Mouse (Mus musculus) kidney, embryonic 16.5 days (tissue): ENCODE data around the gene Fabp3. TPM values are rescaled to one million over a fixed set of nuclear protein-coding genes. Genes with fewer than 3 reads are reported as not detected.

ENCODE experiments used
- ATAC-seq: fragments of 200-750 bp; cut with Nextera tagmentation; 2 replicates; pipeline ENCODE4 v1.8.0; 2017; ENCODE audit warnings: moderate TSS enrichment; ENCODE audit not compliant: low FRiP score, low TSS enrichment
- H3K27ac ChIP-seq: fragments of 300-500 bp; sonication (generic); 2 replicates; pipeline ENCODE4 v1.5.1; 2014; ENCODE audit warnings: low read length
- H3K27me3 ChIP-seq: fragments of 300-500 bp; sonication (generic); 2 replicates; pipeline ENCODE4 v1.6.1; 2014; ENCODE audit warnings: low read length, control low read depth, mixed read lengths; ENCODE audit not compliant: insufficient read depth
- H3K36me3 ChIP-seq: fragments of 300-500 bp; sonication (generic); 2 replicates; pipeline ENCODE4 v1.6.1; 2014; ENCODE audit warnings: low read length, control low read depth, mixed read lengths; ENCODE audit not compliant: insufficient read depth
- H3K4me1 ChIP-seq: fragments of 300-500 bp; sonication (generic); 2 replicates; pipeline ENCODE4 v1.6.1; 2014; ENCODE audit warnings: low read length, control low read depth, mixed read lengths; ENCODE audit not compliant: insufficient read depth
- H3K4me2 ChIP-seq: fragments of 300-500 bp; sonication (generic); replicated peaks from 2 replicates; pipeline ENCODE4 v1.6.1; 2014; ENCODE audit warnings: low read depth, low read length
- H3K4me3 ChIP-seq: fragments of 300-500 bp; sonication (generic); 2 replicates; pipeline ENCODE4 v1.5.1; 2014; ENCODE audit warnings: mild to moderate bottlenecking, low read length
- H3K9ac ChIP-seq: fragments of 300-500 bp; sonication (generic); replicated peaks from 2 replicates; pipeline ENCODE4 v1.6.1; 2014; ENCODE audit warnings: low read length
- H3K9me3 ChIP-seq: fragments of 300-500 bp; sonication (generic); 2 replicates; pipeline ENCODE4 v1.6.1; 2016; ENCODE audit warnings: low read length, control low read depth
- WGBS: fragments of 180-500 bp; shearing (Covaris S2); extraction: QIAGEN DNeasy Blood & Tissue Kit; methylation state at CpG from one replicate; pipeline ENCODE4 v1.1.7; 2014; 5-methylcytosine and 5-hydroxymethylcytosine counted together
- polyA plus RNA-seq: library from polyadenylated mRNA; unstranded; fragments of >200 nt; fragmentation: Nextera tagmentation; extraction: Ambion mirVana; gene quantifications from 2 replicates; pipeline ENCODE4 v1.2.1, GENCODE M21; 2015

Gene Fabp3
- polyA plus RNA-seq, 1 experiment from 2014 or later = 161 TPM

- Histone ChIP-seq H3K9me3 (no peaks in the 10 kb centered on the region), H3K9ac (no peak overlapping the region), H3K4me2 (no peak overlapping the region), H3K4me1 (peaks cover 12% of the 10 kb centered on the region; the same call in 1 of the 2 replicates), H3K27ac (no peak overlapping the region), H3K36me3 (peaks cover 14% of the 10 kb centered on the region), H3K27me3 (no peaks in the 10 kb centered on the region), H3K4me3 (no peak overlapping the region)
- 86% methylated on average over 7 of the region's 7 CpGs for WGBS
- no peak for ATAC-seq
Measured at GRCm38 (mm10) chr4:130319564-130319963, 11.2 kb downstream of the Fabp3 start.

GRCm38 (mm10) chr4:130321640-130322039 lies 13.2 kb downstream of the Fabp3 start:
- Histone ChIP-seq H3K27me3 (no peaks in the 10 kb centered on the region), H3K27ac (no peak overlapping the region), H3K36me3 (peaks cover 30% of the 10 kb centered on the region), H3K4me1 (no peaks in the 10 kb centered on the region), H3K4me2 (no peak overlapping the region), H3K9me3 (no peaks in the 10 kb centered on the region), H3K4me3 (no peak overlapping the region), H3K9ac (no peak overlapping the region)
- 87% methylated on average over 7 of the region's 7 CpGs for WGBS
- no peak for ATAC-seq

GRCm38 (mm10) chr4:130322567-130322966 lies 14.2 kb downstream of the Fabp3 start:
- no peak for ATAC-seq
- Histone ChIP-seq H3K36me3 (peaks cover 30% of the 10 kb centered on the region), H3K27me3 (no peaks in the 10 kb centered on the region), H3K27ac (no peak overlapping the region), H3K4me2 (no peak overlapping the region), H3K9ac (no peak overlapping the region), H3K9me3 (no peaks in the 10 kb centered on the region), H3K4me1 (no peaks in the 10 kb centered on the region), H3K4me3 (no peak overlapping the region)
- 81% methylated on average over 7 of the region's 7 CpGs for WGBS

DNA sequence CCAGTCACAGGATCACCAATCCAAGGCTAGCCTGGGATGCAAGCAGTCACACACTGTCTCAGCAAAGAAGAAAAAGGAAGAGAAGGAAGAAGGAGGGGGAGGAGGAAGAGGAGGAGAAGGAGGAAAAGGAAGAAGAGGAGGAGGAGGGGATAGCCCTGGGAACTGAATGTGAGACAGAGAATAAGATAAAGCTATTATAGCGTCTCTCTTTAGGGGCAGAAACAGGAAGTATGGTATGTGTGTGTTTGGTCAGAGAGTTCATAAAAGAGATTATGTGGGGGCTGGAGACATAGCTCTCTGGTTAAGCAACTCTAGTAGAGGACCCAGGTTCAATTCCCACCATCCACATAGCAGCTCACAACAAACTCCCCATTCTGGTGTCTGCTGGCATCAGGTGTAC lies 14.8 kb downstream of the Fabp3 start:
- no peaks in the 10 kb centered on the region for H3K4me1 ChIP-seq
- H3K9me3 ChIP-seq = no peaks in the 10 kb centered on the region
- no peak overlapping the region for H3K4me2 ChIP-seq
- peaks cover 30% of the 10 kb centered on the region for H3K36me3 ChIP-seq
- H3K27me3 ChIP-seq = no peaks in the 10 kb centered on the region
- no peak overlapping the region for H3K4me3 ChIP-seq
- no peak overlapping the region for H3K9ac ChIP-seq
- WGBS = 72% methylated on average over 1 of the region's 1 CpGs
- ATAC-seq = no peak
- H3K27ac ChIP-seq = no peak overlapping the region

DNA sequence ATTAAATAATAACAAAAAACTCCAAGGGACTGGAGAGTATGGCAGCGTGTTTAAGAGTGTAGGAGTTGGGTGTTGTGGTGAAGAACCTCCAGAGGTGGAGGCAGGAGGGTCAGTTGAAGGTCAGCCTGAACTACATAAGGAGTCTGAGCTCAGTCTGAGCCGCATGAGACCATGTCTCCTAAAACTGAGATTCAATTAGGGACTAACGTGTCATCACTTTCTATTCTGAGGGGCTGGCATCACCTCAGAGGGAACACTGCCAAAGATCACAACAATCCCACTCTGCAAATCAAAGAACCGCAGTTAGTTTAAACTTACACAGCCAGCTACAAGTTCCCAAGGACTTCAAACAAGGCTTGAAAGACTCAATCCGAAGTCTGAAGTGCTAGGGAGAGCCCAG lies 15.2 kb downstream of the Fabp3 start:
- H3K9me3 ChIP-seq = no peaks in the 10 kb centered on the region
- peaks cover 34% of the 10 kb centered on the region for H3K36me3 ChIP-seq
- H3K4me1 ChIP-seq = no peaks in the 10 kb centered on the region
- ATAC-seq = no peak
- WGBS = 70% methylated on average over 5 of the region's 5 CpGs
- no peak overlapping the region for H3K9ac ChIP-seq
- no peak overlapping the region for H3K4me2 ChIP-seq
- no peaks in the 10 kb centered on the region for H3K27me3 ChIP-seq
- H3K27ac ChIP-seq = no peak overlapping the region
- H3K4me3 ChIP-seq = no peak overlapping the region

GRCm38 (mm10) chr4:130325446-130325845 lies 17.1 kb downstream of the Fabp3 start:
- H3K4me1 ChIP-seq = no peaks in the 10 kb centered on the region
- H3K36me3 ChIP-seq = peaks cover 39% of the 10 kb centered on the region
- H3K27me3 ChIP-seq = no peaks in the 10 kb centered on the region
- no peak overlapping the region for H3K4me2 ChIP-seq
- H3K9me3 ChIP-seq = no peaks in the 10 kb centered on the region
- no peak overlapping the region for H3K4me3 ChIP-seq
- H3K9ac ChIP-seq = no peak overlapping the region
- no peak for ATAC-seq
- WGBS = 98% methylated on average over 2 of the region's 2 CpGs
- no peak overlapping the region for H3K27ac ChIP-seq

GRCm38 (mm10) chr4:130327366-130327765 lies 19.0 kb downstream of the Fabp3 start:
- Histone ChIP-seq H3K4me3 (no peak overlapping the region), H3K9ac (no peak overlapping the region), H3K9me3 (no peaks in the 10 kb centered on the region), H3K27me3 (no peaks in the 10 kb centered on the region), H3K4me1 (no peaks in the 10 kb centered on the region), H3K36me3 (peaks cover 36% of the 10 kb centered on the region), H3K27ac (peak overlapping the region; percentile 49; the same call in 1 of the 2 replicates), H3K4me2 (no peak overlapping the region)
- WGBS = 51% methylated on average over 9 of the region's 9 CpGs
- ATAC-seq = peak; percentile 42; the same call in 1 of the 2 replicates

- H3K9me3 ChIP-seq = no peaks in the 10 kb centered on the region
Measured at GRCm38 (mm10) chr4:130335867-130336266, 27.5 kb downstream of the Fabp3 start.

GRCm38 (mm10) chr4:130341691-130342090 lies 33.3 kb downstream of the Fabp3 start:
- Histone ChIP-seq H3K9me3 (no peaks in the 10 kb centered on the region), H3K27ac (0 out of 2 replicates have a peak overlapping the region, but pooled peaks have one; percentile 25), H3K9ac (no peak overlapping the region), H3K36me3 (peaks cover 9% of the 10 kb centered on the region), H3K4me3 (no peak overlapping the region), H3K27me3 (no peaks in the 10 kb centered on the region), H3K4me2 (no peak overlapping the region), H3K4me1 (no peaks in the 10 kb centered on the region)
- peak; percentile 42; the same call in 1 of the 2 replicates for ATAC-seq
- WGBS = 20% methylated on average over 4 of the region's 4 CpGs

More at GRCm38 (mm10) chr4:130335867-130336266, 27.5 kb downstream of the Fabp3 start:
- no peaks in the 10 kb centered on the region for H3K27me3 ChIP-seq
- H3K4me1 ChIP-seq = no peaks in the 10 kb centered on the region
- WGBS = 90% methylated on average over 5 of the region's 5 CpGs
- H3K9ac ChIP-seq = no peak overlapping the region
- ATAC-seq = no peak
- H3K4me3 ChIP-seq = no peak overlapping the region
- H3K27ac ChIP-seq = no peak overlapping the region
- H3K36me3 ChIP-seq = peaks cover 23% of the 10 kb centered on the region
- H3K4me2 ChIP-seq = no peak overlapping the region

DNA sequence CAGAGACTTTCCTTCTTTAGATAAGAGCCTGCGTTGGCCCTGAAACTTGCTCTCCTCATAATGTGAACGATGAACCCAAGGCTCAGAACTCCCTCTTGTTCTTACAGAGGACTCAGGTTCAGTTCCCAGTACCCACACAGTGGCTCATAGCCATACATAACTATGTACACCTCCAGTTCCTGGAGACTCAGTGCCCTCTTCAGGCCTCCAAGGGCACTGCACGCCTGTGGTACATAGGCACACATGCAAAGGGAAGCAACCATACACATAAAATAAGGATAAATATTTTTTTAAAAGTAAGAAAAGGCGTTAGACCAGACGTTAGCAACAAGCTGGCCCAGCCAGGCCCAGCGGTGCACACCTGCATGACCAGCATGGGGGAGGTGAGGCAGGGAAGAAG lies 41.3 kb downstream of the Fabp3 start:
- no peak for ATAC-seq
- 94% methylated on average over 6 of the region's 6 CpGs for WGBS
- Histone ChIP-seq H3K27ac (no peak overlapping the region), H3K4me1 (no peaks in the 10 kb centered on the region), H3K4me3 (no peak overlapping the region), H3K4me2 (no peak overlapping the region), H3K27me3 (no peaks in the 10 kb centered on the region), H3K36me3 (peaks cover 32% of the 10 kb centered on the region), H3K9ac (no peak overlapping the region), H3K9me3 (no peaks in the 10 kb centered on the region)
